13 mouse cellular contexts compared by ENCODE assay signal in genomic region chr9:56657996-56658398, GRCm38 (mm10).
DNase-seq lines count a peak whose midpoint lies in the region; ATAC-seq lines count a peak whose summit lies in the region.
"Had no signal": no experiment of that assay in that cellular context is flagged by ENCODE, and none has a peak within 500 bp of the region (broad histone marks: within the 10 kb centered on the region; RNA-seq: fewer than 3 reads in every experiment).

No protein-coding gene starts in this region.

- H3K9me3 ChIP-seq in heart, embryonic 10.5 days, result no peaks in the 10 kb centered on the region
- H3K9me3 ChIP-seq: midbrain, embryonic 15.5 days had no signal

- H3K4me3 ChIP-seq in heart, embryonic 10.5 days, result no peak overlapping the region
- H3K4me3 ChIP-seq: midbrain, embryonic 15.5 days had no signal

- ATAC-seq in megakaryocyte progenitor cell, adult 5-6 weeks (replicated peaks; ENCODE audit: poor library complexity), result no peak
- ATAC-seq: midbrain, embryonic 15.5 days had no signal

- 66% methylated on average over 6 of the region's 6 CpGs for WGBS in heart, embryonic 10.5 days

- H3K4me1 ChIP-seq in heart, embryonic 10.5 days, result peaks cover 12% of the 10 kb centered on the region; the same call in 1 of the 2 replicates

- intact Hi-C loops in left cerebral cortex, postnatal 36 days (cut with DNase I), result loop anchor here (1.0 to 2.0 kb wide), 3 partner anchors 21 to 55 kb away; no protein-coding TSS in a partner anchor

- peaks cover 48% of the 10 kb centered on the region for H3K27me3 ChIP-seq in heart, embryonic 10.5 days (ENCODE audit: insufficient read depth, poor library complexity, severe bottlenecking)
- H3K27me3 ChIP-seq: midbrain, embryonic 15.5 days had no signal

- DNase-seq in cerebellum, adult 18-20 months, result peak; percentile 48 to 56
- DNase-seq in cerebellum, postnatal 10 days, result peak; percentile 85 to 92
- DNase-seq in layer of hippocampus, adult 18-20 months (ENCODE audit: low spot score in 2 of 2), result peak; percentile 88 to 91
- peak; percentile 84 to 89 for DNase-seq in left cerebral cortex, postnatal 36 days (ENCODE audit: low spot score in 2 of 2)
- no peak for DNase-seq in embryo, embryonic 11 days
- no peak for DNase-seq in heart, embryonic 10.5 days (ENCODE audit: low spot score)
- DNase-seq in heart, adult 9 months (ENCODE audit: low spot score in 2 of 2), result no peak
- DNase-seq: kidney, adult 2 months; lung, embryonic 14.5 days; spleen, adult 18-20 months; thymus, postnatal 25 days had no signal

- H3K27ac ChIP-seq in heart, embryonic 10.5 days, result no peak overlapping the region
- H3K27ac ChIP-seq: midbrain, embryonic 15.5 days had no signal

- H3K36me3 ChIP-seq in heart, embryonic 10.5 days, result no peaks in the 10 kb centered on the region
- H3K36me3 ChIP-seq: midbrain, embryonic 15.5 days had no signal

Comparison
In these comparisons a context has a peak if more than half of its experiments do, and no peak if none do; other contexts are left out.
1. DNase-seq: peak in cerebellum, adult 18-20 months (2 of 2), cerebellum, postnatal 10 days (2 of 2), layer of hippocampus, adult 18-20 months (2 of 2) and left cerebral cortex, postnatal 36 days (2 of 2); none in embryo, embryonic 11 days (single experiment), heart, embryonic 10.5 days (single experiment) and heart, adult 9 months (0 of 2).